Mouse (Mus musculus) stomach, embryonic 14.5 days (tissue): ENCODE results near the gene Osr1. TPM values are rescaled to one million over a fixed set of nuclear protein-coding genes. Genes with fewer than 3 reads are reported as not detected.

Source experiments
- ATAC-seq: fragments of 200-750 bp; cut with Nextera tagmentation; 2 replicates; pipeline ENCODE4 v1.8.0; 2017; ENCODE audit warnings: low read depth, moderate TSS enrichment; ENCODE audit not compliant: insufficient number of reproducible peaks, insufficient read depth, low FRiP score
- H3K27ac ChIP-seq: fragments of 300-500 bp; sonication (generic); 2 replicates; pipeline ENCODE4 v1.5.1; 2014; ENCODE audit warnings: mild to moderate bottlenecking, low read length, moderate library complexity, mixed read lengths
- H3K27me3 ChIP-seq: fragments of 300-500 bp; sonication (generic); 2 replicates; pipeline ENCODE4 v1.6.1; 2014; ENCODE audit warnings: low read length, control low read depth, mixed read lengths; ENCODE audit not compliant: control insufficient read depth, insufficient read depth
- H3K36me3 ChIP-seq: fragments of 300-500 bp; sonication (generic); 2 replicates; pipeline ENCODE4 v1.6.1; 2014; ENCODE audit warnings: mild to moderate bottlenecking, control low read depth, low read length, moderate library complexity, mixed read lengths; ENCODE audit not compliant: control insufficient read depth, insufficient read depth
- H3K4me1 ChIP-seq: fragments of 300-500 bp; sonication (generic); 2 replicates; pipeline ENCODE4 v1.6.1; 2014; ENCODE audit warnings: low read length, control low read depth, mixed read lengths; ENCODE audit not compliant: control insufficient read depth, insufficient read depth
- H3K4me2 ChIP-seq: fragments of 300-500 bp; sonication (generic); replicated peaks from 2 replicates; pipeline ENCODE4 v1.6.1; 2014; ENCODE audit warnings: low read depth, low read length, control low read depth
- H3K4me3 ChIP-seq: fragments of 300-500 bp; sonication (generic); 2 replicates; pipeline ENCODE4 v1.5.1; 2014; ENCODE audit warnings: low read depth, low read length, control low read depth
- H3K9ac ChIP-seq: fragments of 300-500 bp; sonication (generic); replicated peaks from 2 replicates; pipeline ENCODE4 v1.6.1; 2014; ENCODE audit warnings: low read depth, mild to moderate bottlenecking, control low read depth, low read length, moderate library complexity, mixed read lengths
- H3K9me3 ChIP-seq: fragments of 300-500 bp; sonication (generic); 2 replicates; pipeline ENCODE4 v1.6.1; 2016; ENCODE audit warnings: low read depth, low read length, control low read depth; ENCODE audit not compliant: control insufficient read depth
- WGBS: fragments of 180-500 bp; shearing (Covaris S2); extraction: QIAGEN DNeasy Blood & Tissue Kit; methylation state at CpG from one replicate; pipeline ENCODE4 v1.1.7; 2014; 5-methylcytosine and 5-hydroxymethylcytosine counted together
- polyA plus RNA-seq: library from polyadenylated mRNA; unstranded; fragments of >200 nt; fragmentation: Nextera tagmentation; extraction: Ambion mirVana; gene quantifications from 2 replicates; pipeline ENCODE4 v1.2.1, GENCODE M21; 2014

Osr1 gene
- polyA plus RNA-seq, 1 experiment from 2014 or later, result 80.6 TPM

- H3K9me3 ChIP-seq, result no peaks in the 10 kb centered on the region
- no peaks in the 10 kb centered on the region for H3K27me3 ChIP-seq
- H3K36me3 ChIP-seq, result peaks cover 3% of the 10 kb centered on the region; the same call in 1 of the 2 replicates
- WGBS, result 28% methylated on average over 12 of the region's 12 CpGs
- H3K4me2 ChIP-seq, result peak overlapping the region; percentile 53; the same call in 1 of the 2 replicates
- 0 out of 2 replicates have a peak overlapping the region, but pooled peaks have one; percentile 44 for H3K27ac ChIP-seq
- no peak for ATAC-seq
- H3K9ac ChIP-seq, result no peak overlapping the region
- peaks cover 32% of the 10 kb centered on the region for H3K4me1 ChIP-seq
- peak overlapping the region; percentile 15; the same call in 1 of the 2 replicates for H3K4me3 ChIP-seq
Observed at GRCm38 (mm10) chr12:9581506-9581905, 11.6 kb downstream of the Osr1 start.

GRCm38 (mm10) chr12:9582248-9582995, 12.5 kb downstream of the Osr1 start:
- no peak for ATAC-seq
- Histone ChIP-seq H3K4me1 (peaks cover 24% of the 10 kb centered on the region), H3K27me3 (no peaks in the 10 kb centered on the region), H3K9ac (no peak overlapping the region), H3K4me3 (no peak overlapping the region), H3K9me3 (no peaks in the 10 kb centered on the region), H3K36me3 (peaks cover 3% of the 10 kb centered on the region; the same call in 1 of the 2 replicates), H3K27ac (no peak overlapping the region), H3K4me2 (no peak overlapping the region)
- WGBS, result 47% methylated on average over 14 of the region's 14 CpGs

GRCm38 (mm10) chr12:9583380-9583779, 13.5 kb downstream of the Osr1 start:
- ATAC-seq, result no peak
- Histone ChIP-seq H3K27ac (no peak overlapping the region), H3K27me3 (no peaks in the 10 kb centered on the region), H3K4me1 (peaks cover 20% of the 10 kb centered on the region), H3K9ac (no peak overlapping the region), H3K4me3 (no peak overlapping the region), H3K36me3 (peaks cover 3% of the 10 kb centered on the region; the same call in 1 of the 2 replicates), H3K4me2 (no peak overlapping the region), H3K9me3 (no peaks in the 10 kb centered on the region)
- WGBS, result 26% methylated on average over 2 of the region's 2 CpGs

GRCm38 (mm10) chr12:9584366-9585084, 14.6 kb downstream of the Osr1 start:
- H3K9ac ChIP-seq, result peak overlapping the region; percentile 15; the same call in 1 of the 2 replicates
- H3K4me2 ChIP-seq, result peak overlapping the region; percentile 61
- peaks cover 17% of the 10 kb centered on the region for H3K4me1 ChIP-seq
- 1% methylated on average over 23 of the region's 23 CpGs for WGBS
- H3K27me3 ChIP-seq, result no peaks in the 10 kb centered on the region
- H3K27ac ChIP-seq, result peak overlapping the region; percentile 10; the same call in 1 of the 2 replicates
- ATAC-seq, result peak; percentile 93
- H3K36me3 ChIP-seq, result peaks cover 2% of the 10 kb centered on the region; the same call in 1 of the 2 replicates
- peak overlapping the region; percentile 29 for H3K4me3 ChIP-seq
- H3K9me3 ChIP-seq, result no peaks in the 10 kb centered on the region

- Histone ChIP-seq H3K9me3 (no peaks in the 10 kb centered on the region), H3K36me3 (no peaks in the 10 kb centered on the region), H3K27me3 (no peaks in the 10 kb centered on the region), H3K9ac (peak overlapping the region; percentile 15; the same call in 1 of the 2 replicates), H3K4me1 (peaks cover 12% of the 10 kb centered on the region), H3K27ac (peak overlapping the region; percentile 10; the same call in 1 of the 2 replicates), H3K4me3 (peak overlapping the region; percentile 29), H3K4me2 (peak overlapping the region; percentile 61)
- peak; percentile 53 for ATAC-seq
- 1% methylated on average over 7 of the region's 7 CpGs for WGBS
Observed at GRCm38 (mm10) chr12:9585085-9585453, 15.2 kb downstream of the Osr1 start.

- Histone ChIP-seq H3K27me3 (no peaks in the 10 kb centered on the region), H3K9me3 (no peaks in the 10 kb centered on the region), H3K9ac (no peak overlapping the region), H3K4me2 (no peak overlapping the region), H3K27ac (no peak overlapping the region), H3K36me3 (no peaks in the 10 kb centered on the region), H3K4me1 (no peaks in the 10 kb centered on the region), H3K4me3 (no peak overlapping the region)
- WGBS, result 74% methylated on average over 1 of the region's 1 CpGs
- no peak for ATAC-seq
Observed at GRCm38 (mm10) chr12:9587732-9588131, 17.8 kb downstream of the Osr1 start.

GRCm38 (mm10) chr12:9589561-9590134, 19.7 kb downstream of the Osr1 start:
- no peaks in the 10 kb centered on the region for H3K4me1 ChIP-seq
- H3K4me3 ChIP-seq, result no peak overlapping the region
- no peak overlapping the region for H3K27ac ChIP-seq
- ATAC-seq, result no peak
- no peak overlapping the region for H3K4me2 ChIP-seq
- H3K9me3 ChIP-seq, result no peaks in the 10 kb centered on the region
- no peaks in the 10 kb centered on the region for H3K27me3 ChIP-seq
- no peaks in the 10 kb centered on the region for H3K36me3 ChIP-seq
- H3K9ac ChIP-seq, result no peak overlapping the region
- 87% methylated on average over 7 of the region's 7 CpGs for WGBS

GRCm38 (mm10) chr12:9591141-9591540, 21.2 kb downstream of the Osr1 start:
- WGBS, result 70% methylated on average over 3 of the region's 3 CpGs
- Histone ChIP-seq H3K27me3 (no peaks in the 10 kb centered on the region), H3K9me3 (no peaks in the 10 kb centered on the region), H3K9ac (no peak overlapping the region), H3K4me1 (no peaks in the 10 kb centered on the region), H3K27ac (no peak overlapping the region), H3K4me3 (no peak overlapping the region), H3K36me3 (no peaks in the 10 kb centered on the region), H3K4me2 (no peak overlapping the region)
- ATAC-seq, result no peak
